Mouse (Mus musculus) bone marrow macrophage, adult 2 months (primary cell): ENCODE results near the gene Btbd9.

Source experiments
- CTCF ChIP-seq: IDR thresholded peaks from 2 replicates; pipeline ENCODE4 v1.5.1; 2012; ENCODE audit warnings: low read depth, mild to moderate bottlenecking, low read length, moderate library complexity
- POLR2A ChIP-seq: IDR thresholded peaks from 2 replicates; pipeline ENCODE4 v1.6.1; 2012; ENCODE audit warnings: mild to moderate bottlenecking, low read depth, low read length, borderline replicate concordance

- TF ChIP-seq CTCF, result no peak
- TF ChIP-seq POLR2A, result no peak
These were observed 105.5 kb downstream of the Btbd9 start for GRCm38 (mm10) chr17:30470790-30471189.
